Mouse (Mus musculus): ENCODE data around the gene Defb20.

The Defb20 gene

DNA sequence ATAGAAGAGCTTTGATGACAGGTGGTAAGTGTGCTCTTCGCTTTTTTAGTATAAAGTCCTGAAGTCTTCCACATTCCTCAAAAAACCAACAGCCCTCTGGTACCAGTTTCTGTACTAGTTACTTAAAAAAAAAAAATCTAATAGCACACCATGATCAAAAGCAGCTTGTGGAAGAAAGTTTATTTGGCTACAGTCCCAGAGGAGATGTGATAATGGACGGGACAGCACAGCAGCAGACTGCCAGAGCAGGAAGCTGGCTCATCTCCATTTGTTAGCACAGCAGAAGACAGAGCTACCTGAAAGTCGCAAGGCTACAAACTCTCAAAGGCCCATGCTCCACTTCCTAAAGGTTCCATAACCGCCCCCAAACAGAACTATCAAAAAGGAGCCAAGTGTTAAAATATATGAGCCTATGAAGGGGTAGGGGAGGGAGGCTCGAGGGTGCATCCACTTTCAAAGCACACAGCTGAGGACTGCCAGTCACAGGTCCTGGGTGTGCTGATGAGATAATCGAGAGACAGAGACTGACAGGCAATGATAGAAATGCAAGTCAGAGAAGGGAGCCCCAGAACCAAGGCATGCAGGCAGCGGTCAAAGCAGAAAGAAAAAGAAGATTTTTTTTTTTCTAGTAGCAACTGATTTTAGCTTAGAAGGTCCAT is 23.5 kb downstream of the Defb20 start:
- DNase-seq (ENCODE audit: low spot score): no peak

DNA sequence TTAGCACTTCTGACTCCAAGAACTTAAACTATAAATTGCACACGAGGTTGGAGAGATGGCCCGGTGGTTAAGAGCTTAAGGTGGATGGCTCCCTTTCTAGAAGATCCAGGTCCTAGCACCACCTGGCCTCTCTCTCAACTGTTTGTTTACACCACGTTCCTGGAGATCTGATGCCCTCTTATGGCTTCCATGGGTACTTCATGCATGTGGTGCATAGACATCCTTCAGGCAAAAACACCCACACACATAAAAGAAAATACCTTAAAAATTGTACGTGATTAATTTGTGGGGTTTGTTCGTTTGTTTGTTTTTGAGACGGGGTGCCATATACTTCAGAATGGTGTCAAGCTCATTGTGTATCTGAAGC is 24.0 kb downstream of the Defb20 start:
- no peak for DNase-seq (ENCODE audit: low spot score)

DNA sequence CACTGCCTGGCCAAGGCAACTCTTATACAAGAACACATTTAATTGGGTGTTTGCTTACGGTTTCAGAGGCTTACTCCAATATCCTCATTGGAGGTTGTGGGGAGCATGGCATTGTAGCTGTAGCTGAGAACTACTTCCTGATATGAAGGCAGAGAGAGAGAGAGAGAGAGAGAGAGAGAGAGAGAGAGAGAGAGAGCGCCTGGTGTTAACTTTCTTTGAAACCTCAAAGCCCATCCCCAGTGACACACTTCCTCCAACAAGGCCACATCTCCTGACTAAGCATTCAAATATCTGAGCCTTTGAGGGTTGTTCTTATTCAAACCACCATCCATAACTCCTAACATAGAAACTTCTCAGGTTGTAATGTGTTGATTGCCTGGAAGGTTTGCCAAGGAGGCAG is 27.1 kb downstream of the Defb20 start:
- DNase-seq (ENCODE audit: low spot score): no peak

GRCm38 (mm10) chr2:152511592-152511991 is 34.7 kb downstream of the Defb20 start, which contains the start of gene Defb26:
TSS of gene Defb26 (minus strand) at chr2:152511692.
- no peak for DNase-seq (ENCODE audit: low spot score)

- no peak for DNase-seq (ENCODE audit: low spot score)
These were observed 39.2 kb downstream of the Defb20 start for GRCm38 (mm10) chr2:152516084-152516483.

DNA sequence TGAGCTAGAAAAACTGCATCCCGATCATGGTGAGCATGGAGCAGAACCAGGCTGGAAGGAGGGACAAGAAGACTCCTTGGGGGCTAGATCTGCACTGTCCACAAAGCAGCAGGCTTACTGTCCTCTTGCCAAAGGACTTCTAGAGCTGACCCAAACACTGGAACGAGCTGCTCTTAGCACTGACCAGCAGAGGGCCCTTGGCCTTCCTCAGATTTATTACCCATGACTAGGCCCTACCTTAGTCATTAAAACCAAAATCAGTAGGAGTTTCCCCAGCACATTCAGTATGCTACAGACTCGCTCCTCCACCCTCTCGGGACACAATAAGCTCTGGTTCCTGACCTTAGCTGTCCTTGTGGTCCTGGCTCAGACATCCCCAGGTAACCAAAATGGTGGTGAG is 41.1 kb downstream of the Defb20 start, which contains the start of gene Defb28:
Gene Defb28, plus strand, starts transcription at position 275 of the 400 bp plus-strand sequence.
- DNase-seq (ENCODE audit: low spot score): no peak

All from ovary, postnatal 36 days (tissue).